Mouse (Mus musculus) liver, adult 2 months (tissue): ENCODE measurements around the gene Kif5a.

Experiments used
- CTCF ChIP-seq: fragments of 200-500 bp; IDR thresholded peaks from 2 replicates; pipeline ENCODE4 v1.5.1; 2011; ENCODE audit warnings: low read depth, low read length, control low read depth
- POLR2A ChIP-seq: fragments of 200-500 bp; IDR thresholded peaks from 2 replicates; pipeline ENCODE4 v1.6.1; 2011; ENCODE audit warnings: low read length, control low read depth; ENCODE audit not compliant: insufficient read depth; ENCODE audit errors: extremely low read depth

DNA sequence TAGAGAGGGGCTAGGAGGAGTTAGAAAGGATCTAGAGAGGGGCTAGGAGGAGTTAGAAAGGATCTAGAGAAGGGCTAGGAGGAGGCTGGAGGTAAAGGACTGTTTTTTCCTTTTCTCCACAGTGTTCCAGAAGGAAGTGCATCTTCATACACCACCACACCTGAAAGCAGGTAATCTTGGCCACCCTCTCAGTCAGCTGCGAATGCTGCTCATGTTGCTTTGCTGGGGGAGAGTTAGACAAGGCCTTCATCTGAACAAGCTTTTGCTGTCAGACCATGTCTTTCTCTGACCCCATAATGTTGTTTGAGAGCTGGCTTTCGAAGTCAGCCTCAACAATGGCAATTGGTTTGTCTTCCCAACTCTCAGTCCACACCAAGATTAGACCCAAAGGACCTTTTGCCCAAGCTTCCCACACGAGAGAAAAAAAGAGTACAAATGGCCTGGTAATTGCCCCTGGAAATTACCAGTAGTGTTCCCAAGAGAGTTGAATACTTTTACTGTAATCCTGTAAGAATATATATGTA is 30.5 kb upstream of the Kif5a start:
- TF ChIP-seq POLR2A (no peak), CTCF (no peak)
